Mouse (Mus musculus) intestine, postnatal 0 days (tissue): Measurements from ENCODE around the gene Tiparp. TPM values are rescaled to one million over a fixed set of nuclear protein-coding genes. Genes with fewer than 3 reads are reported as not detected.

Experiments
- ATAC-seq: fragments of 200-750 bp; cut with Nextera tagmentation; 2 replicates; pipeline ENCODE4 v1.8.0; 2017; ENCODE audit warnings: mild to moderate bottlenecking, moderate TSS enrichment, moderate library complexity
- H3K27ac ChIP-seq: fragments of 300-500 bp; sonication (generic); 2 replicates; pipeline ENCODE4 v1.5.1; 2014; ENCODE audit warnings: mild to moderate bottlenecking, low read depth, low read length, moderate library complexity
- H3K27me3 ChIP-seq: fragments of 300-500 bp; sonication (generic); replicated peaks from 2 replicates; pipeline ENCODE4 v1.6.1; 2014; ENCODE audit warnings: low read length, mixed read lengths; ENCODE audit not compliant: control insufficient read depth, insufficient read depth
- H3K36me3 ChIP-seq: fragments of 300-500 bp; sonication (generic); 2 replicates; pipeline ENCODE4 v1.6.1; 2014; ENCODE audit warnings: mild to moderate bottlenecking, moderate library complexity; ENCODE audit not compliant: control insufficient read depth, insufficient read depth
- H3K4me1 ChIP-seq: fragments of 300-500 bp; sonication (generic); replicated peaks from 2 replicates; pipeline ENCODE4 v1.6.1; 2014; ENCODE audit warnings: antibody characterized with exemption, low read length, mixed read lengths; ENCODE audit not compliant: control insufficient read depth, insufficient read depth
- H3K4me2 ChIP-seq: fragments of 300-500 bp; sonication (generic); replicated peaks from 2 replicates; pipeline ENCODE4 v1.6.1; 2014; ENCODE audit warnings: low read depth, mild to moderate bottlenecking, moderate library complexity
- H3K4me3 ChIP-seq: fragments of 300-500 bp; sonication (generic); 2 replicates; pipeline ENCODE4 v1.5.1; 2014; ENCODE audit warnings: low read depth, low read length
- H3K9ac ChIP-seq: fragments of 300-500 bp; sonication (generic); 2 replicates; pipeline ENCODE4 v1.6.1; 2014; ENCODE audit warnings: mild to moderate bottlenecking, low read depth, low read length
- H3K9me3 ChIP-seq: fragments of 300-500 bp; sonication (generic); 2 replicates; pipeline ENCODE4 v1.6.1; 2016; ENCODE audit warnings: mixed run types; ENCODE audit not compliant: control insufficient read depth
- CTCF ChIP-seq: sonication (generic); IDR thresholded peaks from 2 replicates; pipeline ENCODE4 v1.5.1; 2016; ENCODE audit warnings: low read depth, mild to moderate bottlenecking, control low read depth, antibody characterized with exemption, moderate library complexity
- WGBS: fragments of 180-500 bp; shearing (Covaris S2); extraction: QIAGEN DNeasy Blood & Tissue Kit; methylation state at CpG from one replicate; pipeline ENCODE4 v1.1.7; 2014; 5-methylcytosine and 5-hydroxymethylcytosine counted together
- polyA plus RNA-seq: library from polyadenylated mRNA; unstranded; fragments of >200 nt; fragmentation: Nextera tagmentation; extraction: Ambion mirVana; gene quantifications from 2 replicates; pipeline ENCODE4 v1.2.1, GENCODE M21; 2015

Tiparp gene
- polyA plus RNA-seq, 1 experiment from 2014 or later: 26.6 TPM

DNA sequence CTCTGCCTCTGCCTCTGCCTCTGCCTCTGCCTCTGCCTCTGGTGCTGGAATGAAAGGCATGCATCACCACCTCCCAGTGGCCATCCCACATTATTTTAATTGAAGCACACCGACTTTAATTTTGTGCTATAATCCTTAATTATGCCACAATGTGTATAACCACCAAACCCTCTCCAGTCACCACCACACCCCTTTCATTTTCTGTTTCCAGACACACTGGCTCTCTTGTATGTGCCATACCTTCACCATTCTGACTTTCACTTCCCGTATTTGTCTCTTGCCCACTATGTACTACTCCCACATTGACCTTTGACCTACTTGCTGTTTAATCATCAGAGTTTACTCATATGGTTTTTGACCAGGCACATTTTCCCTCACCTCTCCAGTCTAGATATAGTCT, 12.5 kb upstream of the Tiparp start:
- no peak for TF ChIP-seq CTCF
- no peak overlapping the region for H3K9ac ChIP-seq
- ATAC-seq: peak; percentile 70
- H3K4me3 ChIP-seq: no peak overlapping the region
- WGBS: 56% methylated on average over 2 of the region's 2 CpGs
- H3K9me3 ChIP-seq: no peaks in the 10 kb centered on the region
- no peaks in the 10 kb centered on the region for H3K36me3 ChIP-seq
- no peaks in the 10 kb centered on the region for H3K4me1 ChIP-seq
- H3K27me3 ChIP-seq: no peaks in the 10 kb centered on the region
- H3K4me2 ChIP-seq: no peak overlapping the region
- no peak overlapping the region for H3K27ac ChIP-seq

GRCm38 (mm10) chr3:65516526-65516925, 11.7 kb upstream of the Tiparp start:
- WGBS: 72% methylated on average over 1 of the region's 1 CpGs
- Histone ChIP-seq H3K4me1 (no peaks in the 10 kb centered on the region), H3K27ac (no peak overlapping the region), H3K9me3 (no peaks in the 10 kb centered on the region), H3K36me3 (no peaks in the 10 kb centered on the region), H3K4me2 (no peak overlapping the region), H3K27me3 (no peaks in the 10 kb centered on the region), H3K4me3 (no peak overlapping the region), H3K9ac (no peak overlapping the region)
- ATAC-seq: no peak
- TF ChIP-seq CTCF: no peak

- Histone ChIP-seq H3K4me1 (no peaks in the 10 kb centered on the region), H3K36me3 (no peaks in the 10 kb centered on the region), H3K4me2 (peak overlapping the region; percentile 58; the same call in 1 of the 2 replicates), H3K27ac (no peak overlapping the region), H3K27me3 (no peaks in the 10 kb centered on the region), H3K9ac (no peak overlapping the region), H3K9me3 (no peaks in the 10 kb centered on the region), H3K4me3 (0 out of 2 replicates have a peak overlapping the region, but pooled peaks have one; percentile 1)
- 32% methylated on average over 9 of the region's 9 CpGs for WGBS
- no peak for TF ChIP-seq CTCF
- ATAC-seq: no peak
Measured at GRCm38 (mm10) chr3:65517141-65517540, 11.1 kb upstream of the Tiparp start.

- peak; percentile 89 for ATAC-seq
- Histone ChIP-seq H3K9ac (no peak overlapping the region), H3K4me3 (0 out of 2 replicates have a peak overlapping the region, but pooled peaks have one; percentile 1), H3K27ac (peak overlapping the region; percentile 66), H3K4me2 (peak overlapping the region; percentile 58), H3K9me3 (no peaks in the 10 kb centered on the region), H3K4me1 (no peaks in the 10 kb centered on the region), H3K27me3 (no peaks in the 10 kb centered on the region), H3K36me3 (no peaks in the 10 kb centered on the region)
- no peak for TF ChIP-seq CTCF
- 33% methylated on average over 13 of the region's 13 CpGs for WGBS
Measured at GRCm38 (mm10) chr3:65517747-65518527, 10.3 kb upstream of the Tiparp start.

GRCm38 (mm10) chr3:65521391-65521790, 6.8 kb upstream of the Tiparp start:
- TF ChIP-seq CTCF: no peak
- Histone ChIP-seq H3K4me2 (no peak overlapping the region), H3K9me3 (no peaks in the 10 kb centered on the region), H3K36me3 (no peaks in the 10 kb centered on the region), H3K4me1 (no peaks in the 10 kb centered on the region), H3K4me3 (no peak overlapping the region), H3K27me3 (no peaks in the 10 kb centered on the region), H3K27ac (no peak overlapping the region), H3K9ac (no peak overlapping the region)
- 88% methylated on average over 1 of the region's 1 CpGs for WGBS
- ATAC-seq: no peak

GRCm38 (mm10) chr3:65523397-65523796, 4.8 kb upstream of the Tiparp start:
- Histone ChIP-seq H3K9me3 (no peaks in the 10 kb centered on the region), H3K4me2 (no peak overlapping the region), H3K9ac (no peak overlapping the region), H3K27me3 (no peaks in the 10 kb centered on the region), H3K4me1 (no peaks in the 10 kb centered on the region), H3K27ac (no peak overlapping the region), H3K36me3 (no peaks in the 10 kb centered on the region), H3K4me3 (no peak overlapping the region)
- 53% methylated on average over 8 of the region's 8 CpGs for WGBS
- no peak for TF ChIP-seq CTCF
- no peak for ATAC-seq
